Mouse (Mus musculus) small intestine, adult 2 months (tissue): Measurements from ENCODE around the gene Tnfsf10. TPM values are rescaled to one million over a fixed set of nuclear protein-coding genes. Genes with fewer than 3 reads are reported as not detected.

ENCODE experiments used
- H3K27ac ChIP-seq: fragments of 200-500 bp; 2 replicates; pipeline ENCODE4 v1.5.1; 2012; ENCODE audit warnings: low read depth, low read length, control low read depth, inconsistent platforms; ENCODE audit not compliant: insufficient read depth
- H3K27me3 ChIP-seq: fragments of 200-500 bp; 2 replicates; pipeline ENCODE4 v1.6.1; 2012; ENCODE audit warnings: mild to moderate bottlenecking, moderate library complexity, low read length, inconsistent platforms; ENCODE audit not compliant: control insufficient read depth, insufficient read depth
- H3K36me3 ChIP-seq: fragments of 200-500 bp; 2 replicates; pipeline ENCODE4 v1.6.1; 2012; ENCODE audit warnings: mild to moderate bottlenecking, low read length, control low read depth, inconsistent platforms; ENCODE audit not compliant: control insufficient read depth, insufficient read depth
- H3K4me1 ChIP-seq: fragments of 200-500 bp; 2 replicates; pipeline ENCODE4 v1.6.1; 2012; ENCODE audit warnings: low read length, inconsistent platforms, mixed read lengths; ENCODE audit not compliant: control insufficient read depth, insufficient read depth, insufficient read length
- H3K4me3 ChIP-seq: fragments of 200-500 bp; 2 replicates; pipeline ENCODE4 v1.5.1; 2012; ENCODE audit warnings: low read depth, mild to moderate bottlenecking, control low read depth, inconsistent platforms, low read length, moderate library complexity
- CTCF ChIP-seq: fragments of 200-500 bp; IDR thresholded peaks from 2 replicates; pipeline ENCODE4 v1.5.1; 2012; ENCODE audit warnings: low read depth, mild to moderate bottlenecking, control low read depth, inconsistent platforms, low read length, moderate library complexity, mixed read lengths; ENCODE audit not compliant: insufficient replicate concordance, insufficient read length; ENCODE audit errors: extremely low read depth
- POLR2A ChIP-seq: fragments of 200-500 bp; IDR thresholded peaks from 2 replicates; pipeline ENCODE4 v1.6.1; 2012; ENCODE audit warnings: low read depth, mild to moderate bottlenecking, control low read depth, inconsistent platforms, low read length, moderate library complexity
- WGBS: fragments of 180-500 bp; shearing (Covaris S2); methylation state at CpG from one replicate; pipeline ENCODE4 v1.1.7; 2018; 5-methylcytosine and 5-hydroxymethylcytosine counted together
- polyA plus RNA-seq: library from polyadenylated mRNA; depleted of rRNA; stranded (reverse); fragments of >200 nt; gene quantifications from 2 replicates; pipeline ENCODE4 v1.2.3, GENCODE M21; 2012; rRNA removed

The Tnfsf10 gene
- polyA plus RNA-seq, 1 experiment, result 10.0 TPM

- peak within 1 kb of the TSS; percentile 18 for H3K4me3 ChIP-seq
- peaks cover 3% of the 10 kb centered on the region; the same call in 1 of the 2 replicates for H3K4me1 ChIP-seq
- no peak for TF ChIP-seq CTCF
- TF ChIP-seq POLR2A, result no peak
- peaks cover 26% of the 10 kb centered on the region for H3K27me3 ChIP-seq
- WGBS, result 5% methylated on average over 19 of the region's 19 CpGs
- H3K27ac ChIP-seq, result no peak within 1 kb of the TSS
- no peaks in the 10 kb centered on the region for H3K36me3 ChIP-seq
Measured at GRCm38 (mm10) chr3:27371276-27371621, 54.4 kb downstream of the Tnfsf10 start, which contains the start of gene Ghsr. Ghsr (plus strand) TSS chr3:27371351.

DNA sequence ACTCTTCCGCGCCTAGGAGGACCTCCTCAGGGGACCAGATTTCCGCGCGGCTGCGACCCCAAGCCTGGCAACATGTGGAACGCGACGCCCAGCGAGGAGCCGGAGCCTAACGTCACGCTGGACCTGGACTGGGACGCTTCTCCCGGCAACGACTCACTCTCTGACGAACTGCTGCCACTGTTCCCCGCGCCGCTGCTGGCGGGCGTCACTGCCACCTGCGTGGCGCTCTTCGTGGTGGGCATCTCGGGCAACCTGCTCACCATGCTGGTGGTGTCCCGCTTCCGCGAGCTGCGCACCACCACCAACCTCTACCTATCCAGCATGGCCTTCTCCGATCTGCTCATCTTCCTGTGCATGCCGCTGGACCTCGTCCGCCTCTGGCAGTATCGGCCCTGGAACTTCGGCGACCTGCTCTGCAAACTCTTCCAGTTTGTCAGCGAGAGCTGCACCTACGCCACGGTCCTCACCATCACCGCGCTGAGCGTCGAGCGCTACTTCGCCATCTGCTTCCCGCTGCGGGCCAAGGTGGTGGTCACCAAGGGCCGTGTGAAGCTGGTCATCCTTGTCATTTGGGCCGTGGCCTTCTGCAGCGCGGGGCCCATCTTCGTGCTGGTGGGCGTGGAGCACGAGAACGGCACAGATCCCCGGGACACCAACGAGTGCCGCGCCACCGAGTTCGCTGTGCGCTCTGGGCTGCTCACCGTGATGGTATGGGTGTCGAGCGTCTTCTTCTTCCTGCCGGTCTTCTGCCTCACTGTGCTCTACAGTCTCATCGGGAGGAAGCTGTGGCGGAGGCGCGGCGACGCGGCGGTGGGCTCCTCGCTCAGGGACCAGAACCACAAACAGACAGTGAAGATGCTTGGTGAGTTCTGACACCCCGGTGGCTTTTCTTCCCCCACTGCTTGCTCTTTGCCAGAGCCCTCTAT, 55.2 kb downstream of the Tnfsf10 start:
- Histone ChIP-seq H3K4me1 (peaks cover 3% of the 10 kb centered on the region; the same call in 1 of the 2 replicates), H3K27me3 (peaks cover 26% of the 10 kb centered on the region), H3K27ac (no peak overlapping the region), H3K4me3 (peak overlapping the region; percentile 18), H3K36me3 (no peaks in the 10 kb centered on the region)
- TF ChIP-seq CTCF (no peak), POLR2A (no peak)
- 3% methylated on average over 77 of the region's 77 CpGs for WGBS

DNA sequence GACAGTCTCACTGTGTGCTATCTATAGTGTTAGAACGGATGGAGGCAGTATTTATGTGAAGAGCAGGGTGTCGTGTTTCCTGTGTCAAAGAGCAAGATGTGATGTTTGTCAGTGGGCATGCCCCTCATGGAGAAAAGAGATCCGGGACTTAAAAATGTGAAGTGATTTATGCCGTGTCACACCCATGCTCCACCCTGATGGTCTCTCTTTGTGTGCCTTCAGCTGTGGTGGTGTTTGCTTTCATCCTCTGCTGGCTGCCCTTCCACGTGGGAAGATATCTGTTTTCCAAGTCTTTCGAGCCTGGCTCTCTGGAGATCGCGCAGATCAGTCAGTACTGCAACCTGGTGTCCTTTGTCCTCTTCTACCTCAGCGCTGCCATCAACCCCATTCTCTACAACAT, 57.6 kb downstream of the Tnfsf10 start:
- Histone ChIP-seq H3K27me3 (peaks cover 26% of the 10 kb centered on the region), H3K4me3 (no peak overlapping the region), H3K4me1 (peaks cover 3% of the 10 kb centered on the region; the same call in 1 of the 2 replicates), H3K27ac (no peak overlapping the region), H3K36me3 (no peaks in the 10 kb centered on the region)
- TF ChIP-seq CTCF (no peak), POLR2A (no peak)
- WGBS, result 28% methylated on average over 9 of the region's 9 CpGs

DNA sequence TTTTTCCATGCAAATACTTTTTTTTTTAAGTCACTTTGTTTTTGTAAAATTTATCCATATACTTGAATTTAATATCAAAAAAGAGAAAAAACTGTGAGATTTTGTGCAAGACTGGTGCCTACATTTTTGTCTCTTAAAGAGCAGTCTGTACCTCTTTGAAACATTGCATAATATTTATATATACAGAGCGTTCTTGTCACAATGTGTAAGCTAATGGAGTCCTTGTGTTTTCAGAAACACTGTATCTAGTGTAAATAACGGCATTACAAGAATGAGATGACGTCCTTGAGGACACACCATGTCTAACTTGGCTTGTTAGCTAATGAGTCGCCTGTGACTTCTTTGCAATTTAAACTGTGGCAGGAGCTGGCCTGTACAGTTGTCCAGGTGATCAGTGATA, 61.1 kb downstream of the Tnfsf10 start:
- Histone ChIP-seq H3K36me3 (no peaks in the 10 kb centered on the region), H3K27ac (no peak overlapping the region), H3K4me1 (no peaks in the 10 kb centered on the region), H3K4me3 (no peak overlapping the region), H3K27me3 (no peaks in the 10 kb centered on the region; the same call in 1 of the 2 replicates)
- WGBS, result 48% methylated on average over 4 of the region's 4 CpGs
- TF ChIP-seq CTCF, result no peak
- no peak for TF ChIP-seq POLR2A

- 53% methylated on average over 3 of the region's 3 CpGs for WGBS
- no peaks in the 10 kb centered on the region for H3K4me1 ChIP-seq
- H3K27ac ChIP-seq, result no peak overlapping the region
- H3K4me3 ChIP-seq, result no peak overlapping the region
- no peaks in the 10 kb centered on the region for H3K36me3 ChIP-seq
- TF ChIP-seq POLR2A, result no peak
- no peak for TF ChIP-seq CTCF
- no peaks in the 10 kb centered on the region; the same call in 1 of the 2 replicates for H3K27me3 ChIP-seq
Measured at GRCm38 (mm10) chr3:27384836-27385235, 68.0 kb downstream of the Tnfsf10 start.

- TF ChIP-seq POLR2A (no peak), CTCF (no peak)
- Histone ChIP-seq H3K4me1 (no peaks in the 10 kb centered on the region), H3K27me3 (no peaks in the 10 kb centered on the region), H3K27ac (no peak overlapping the region), H3K36me3 (no peaks in the 10 kb centered on the region), H3K4me3 (no peak overlapping the region)
- 83% methylated on average over 1 of the region's 1 CpGs for WGBS
Measured at GRCm38 (mm10) chr3:27389923-27390322, 73.1 kb downstream of the Tnfsf10 start.

Other genes with a start within 250 kb of the Tnfsf10 start
- 0.60 and 1.4 TPM in 2 replicates for gene Ect2, start 163.2 kb upstream of the Tnfsf10 start, polyA plus RNA-seq
- 15.5 and 20.0 TPM in 2 replicates for gene Nceh1, start 134.1 kb upstream of the Tnfsf10 start, polyA plus RNA-seq
- 0.03 TPM in 1 of 2 replicates, not detected in the other for gene Ghsr, start 54.3 kb downstream of the Tnfsf10 start, polyA plus RNA-seq